Mouse (Mus musculus) forelimb bud, embryonic 11.5 days (tissue): ENCODE results near the gene Aip.
A peak's percentile ranks its signal among the peaks of the same experiment; 100 is the strongest.

Experiments used
- DNase-seq: peaks from one replicate; pipeline ENCODE4 v3.0.0-alpha.2; 2012; ENCODE audit warnings: low read depth, low spot score

Gene Aip

DNA sequence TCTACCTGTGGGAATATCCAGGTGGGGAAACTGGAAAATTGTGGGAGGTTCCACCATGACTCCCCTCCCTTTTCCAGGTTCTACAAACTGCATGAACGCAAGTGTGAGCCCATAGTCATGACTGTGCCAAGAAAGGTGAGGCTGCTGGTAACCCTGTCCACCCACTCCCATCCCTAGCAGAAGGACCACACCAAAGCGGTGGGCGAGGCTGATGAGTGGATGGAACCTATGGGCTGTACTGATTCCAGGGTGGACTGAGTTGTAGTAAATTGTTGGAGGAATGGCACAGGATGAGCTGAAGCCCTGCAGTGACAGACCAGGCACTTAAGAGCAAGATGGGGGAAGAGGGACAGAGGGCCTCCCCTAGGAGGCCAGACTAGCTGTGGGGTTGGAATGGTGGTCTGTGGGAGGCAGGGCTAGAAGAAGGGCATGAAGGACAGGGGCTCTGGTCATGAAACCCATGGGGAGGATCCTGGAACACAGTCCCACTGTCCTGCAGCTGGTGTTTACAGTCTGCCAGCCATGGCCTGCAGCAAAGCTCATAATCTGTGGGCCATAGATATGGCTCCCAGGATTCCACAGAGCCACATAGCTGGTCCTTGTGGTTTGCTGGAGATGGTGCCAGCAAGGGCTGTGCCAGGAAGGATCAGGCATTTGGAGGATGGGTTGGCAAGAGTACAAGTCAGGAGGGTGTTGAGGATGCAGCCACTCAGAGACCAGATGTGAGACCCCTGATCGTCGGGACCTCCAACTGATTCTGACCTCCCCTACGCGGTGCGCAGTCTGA is 27.0 kb upstream of the Aip start:
- no peak for DNase-seq

DNA sequence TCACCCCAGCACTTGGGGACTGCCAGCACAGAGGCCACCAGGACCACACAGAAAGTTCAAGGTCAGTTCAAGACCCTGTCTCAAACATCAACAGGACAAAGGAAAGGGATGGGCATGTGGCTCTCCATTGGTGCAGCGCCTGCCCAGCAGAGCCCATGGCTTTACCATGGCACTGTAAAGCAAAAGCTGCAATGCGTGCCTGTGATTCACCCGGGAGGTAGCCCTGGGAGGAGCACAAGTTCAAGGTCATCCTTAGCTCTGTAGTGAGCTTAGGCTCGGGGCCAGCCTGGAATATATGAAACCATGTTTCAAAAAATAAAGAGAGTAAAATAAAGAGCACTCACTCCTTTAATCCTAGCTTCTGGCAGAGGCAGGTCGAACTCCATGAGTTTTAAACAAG is 26.2 kb upstream of the Aip start:
- DNase-seq: no peak

DNA sequence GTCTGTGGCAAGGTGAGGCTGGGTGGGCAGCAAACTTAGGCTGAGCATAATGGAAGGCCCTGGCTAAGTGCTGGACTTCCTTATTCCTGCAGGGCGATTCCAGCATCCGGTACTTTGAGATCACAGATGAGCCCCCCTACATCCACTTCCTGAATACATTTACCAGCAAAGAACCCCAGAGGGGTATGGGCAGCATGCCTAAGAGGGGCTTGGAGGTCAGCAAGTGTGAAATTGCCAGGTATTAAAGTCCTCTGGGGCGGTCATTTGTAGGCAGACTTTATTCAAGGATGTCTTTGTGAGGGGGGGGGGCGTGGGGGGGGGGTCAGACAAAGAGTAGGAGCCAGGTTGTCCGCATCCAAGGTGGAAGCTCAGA is 25.8 kb upstream of the Aip start:
- no peak for DNase-seq

DNA sequence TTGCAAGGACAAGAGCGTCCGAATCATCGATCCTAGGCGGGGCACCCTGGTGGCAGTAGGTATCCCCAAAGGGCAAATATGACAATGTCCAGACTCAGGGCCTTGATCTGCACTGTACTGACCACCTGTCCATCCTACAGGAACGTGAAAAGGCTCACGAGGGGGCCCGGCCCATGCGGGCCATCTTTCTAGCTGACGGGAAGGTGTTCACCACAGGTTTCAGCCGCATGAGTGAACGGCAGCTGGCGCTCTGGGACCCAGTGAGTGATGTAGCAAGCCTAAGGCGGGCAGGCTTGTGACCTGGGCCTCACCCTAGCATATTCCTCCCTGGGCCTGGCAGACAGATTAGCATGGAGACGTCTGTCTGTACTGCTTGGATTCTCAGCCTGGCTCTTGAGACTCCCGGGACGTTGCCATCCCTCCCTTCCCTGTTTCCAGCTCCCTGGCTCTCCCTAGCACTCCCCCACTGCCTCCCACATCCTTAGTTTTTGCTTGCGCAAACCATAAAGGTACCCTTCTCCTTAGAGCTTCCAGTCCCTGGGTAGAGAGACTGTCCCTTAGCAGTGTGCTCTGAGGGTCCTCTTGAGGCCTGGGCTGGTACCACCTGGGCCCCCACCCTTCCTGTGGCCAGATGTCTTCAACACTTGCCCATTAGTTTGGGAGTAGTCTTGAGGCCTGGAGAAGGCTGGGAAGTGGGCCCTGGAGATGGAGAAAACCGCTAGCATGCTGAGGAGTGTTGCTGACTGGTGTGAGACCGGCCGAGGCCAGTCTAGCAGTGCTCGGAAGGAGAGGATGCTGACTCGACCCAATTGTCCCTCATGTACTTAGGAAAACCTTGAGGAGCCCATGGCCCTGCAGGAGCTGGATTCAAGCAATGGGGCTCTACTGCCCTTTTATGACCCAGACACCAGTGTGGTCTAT is 25.2 kb upstream of the Aip start:
- DNase-seq: no peak

DNA sequence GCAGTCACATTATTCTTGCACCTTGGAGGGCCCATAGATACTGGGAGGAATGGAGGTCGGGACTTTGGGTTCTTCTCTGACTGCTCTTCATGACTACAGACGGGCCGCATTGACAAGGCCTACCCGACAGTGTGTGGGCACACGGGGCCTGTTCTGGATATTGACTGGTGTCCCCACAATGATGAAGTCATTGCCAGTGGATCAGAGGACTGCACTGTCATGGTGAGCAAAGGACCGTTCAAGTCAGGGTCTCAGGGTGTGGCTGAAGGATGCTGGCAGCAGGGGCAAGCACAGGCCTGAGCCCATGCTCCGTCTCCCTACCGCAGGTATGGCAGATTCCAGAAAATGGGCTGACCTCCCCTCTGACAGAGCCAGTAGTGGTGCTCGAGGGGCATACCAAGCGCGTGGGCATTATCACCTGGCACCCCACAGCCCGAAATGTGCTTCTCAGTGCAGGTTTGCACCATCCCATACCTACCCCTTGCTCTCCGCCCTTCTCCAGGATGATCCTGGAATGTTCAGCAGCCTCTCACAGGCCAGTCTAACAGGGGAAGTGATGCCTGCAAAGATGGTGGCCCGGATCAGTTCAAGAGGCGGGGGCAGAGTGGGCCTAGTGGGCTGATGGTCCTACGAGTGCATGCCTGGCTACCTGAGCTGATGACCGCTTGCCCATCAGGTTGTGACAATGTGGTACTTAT is 24.3 kb upstream of the Aip start:
- no peak for DNase-seq

DNA sequence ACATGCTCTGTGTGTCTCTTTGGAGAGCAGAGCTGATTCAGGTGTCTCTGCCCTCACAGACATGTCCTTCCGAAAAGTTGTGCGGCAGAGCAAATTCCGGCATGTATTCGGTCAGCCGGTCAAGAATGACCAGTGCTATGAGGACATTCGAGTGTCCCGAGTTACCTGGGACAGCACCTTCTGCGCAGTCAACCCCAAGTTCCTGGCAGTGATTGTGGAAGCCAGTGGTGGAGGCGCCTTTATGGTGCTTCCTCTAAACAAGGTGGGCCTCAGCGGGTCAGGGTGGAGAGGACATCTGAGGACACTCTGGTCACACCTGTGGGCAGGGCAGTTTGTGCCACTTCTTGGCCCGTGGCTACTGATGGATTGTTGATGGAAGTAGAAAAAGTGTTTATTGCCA is 23.6 kb upstream of the Aip start:
- DNase-seq: no peak

DNA sequence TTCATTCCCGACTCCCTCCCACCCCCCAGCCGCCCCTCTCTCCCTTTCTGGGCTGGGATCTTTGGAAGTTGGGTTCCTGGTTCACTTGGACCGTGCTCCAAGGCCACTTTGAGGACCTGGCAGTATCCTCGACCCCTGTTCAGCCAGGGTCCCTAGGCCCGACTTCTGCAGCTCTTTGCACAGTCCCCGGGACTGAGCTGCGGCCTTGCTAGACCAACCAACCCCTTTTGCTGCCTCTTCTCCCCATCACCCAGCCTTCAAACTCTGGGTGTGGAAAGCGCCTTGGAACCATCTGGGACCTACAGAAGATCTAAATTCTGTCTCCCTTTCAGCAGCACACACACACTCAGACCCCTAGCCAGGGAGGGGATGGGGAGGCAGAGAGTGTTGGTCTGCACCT is 23.2 kb upstream of the Aip start:
- DNase-seq: no peak

DNA sequence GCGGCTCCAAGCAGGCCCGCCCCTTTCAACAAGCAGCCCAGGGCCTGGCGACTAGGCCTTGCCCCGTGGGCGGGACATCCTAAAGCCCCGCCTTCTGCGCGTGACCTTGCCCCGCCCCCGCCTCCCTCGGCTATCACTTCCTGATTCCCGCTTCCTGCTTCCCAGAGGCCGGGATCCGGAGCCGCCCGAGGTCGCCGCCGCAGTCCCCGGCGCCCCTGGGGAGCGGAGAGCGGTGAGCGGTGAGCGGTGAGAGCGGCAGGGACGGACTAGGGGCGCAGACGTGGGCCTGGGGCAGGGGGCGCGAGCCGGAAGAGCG is 22.8 kb upstream of the Aip start, which contains the start of gene Coro1b:
Gene Coro1b, plus strand, starts transcription at position 129 of the 316 bp plus-strand sequence.
- DNase-seq: peak; percentile 87

DNA sequence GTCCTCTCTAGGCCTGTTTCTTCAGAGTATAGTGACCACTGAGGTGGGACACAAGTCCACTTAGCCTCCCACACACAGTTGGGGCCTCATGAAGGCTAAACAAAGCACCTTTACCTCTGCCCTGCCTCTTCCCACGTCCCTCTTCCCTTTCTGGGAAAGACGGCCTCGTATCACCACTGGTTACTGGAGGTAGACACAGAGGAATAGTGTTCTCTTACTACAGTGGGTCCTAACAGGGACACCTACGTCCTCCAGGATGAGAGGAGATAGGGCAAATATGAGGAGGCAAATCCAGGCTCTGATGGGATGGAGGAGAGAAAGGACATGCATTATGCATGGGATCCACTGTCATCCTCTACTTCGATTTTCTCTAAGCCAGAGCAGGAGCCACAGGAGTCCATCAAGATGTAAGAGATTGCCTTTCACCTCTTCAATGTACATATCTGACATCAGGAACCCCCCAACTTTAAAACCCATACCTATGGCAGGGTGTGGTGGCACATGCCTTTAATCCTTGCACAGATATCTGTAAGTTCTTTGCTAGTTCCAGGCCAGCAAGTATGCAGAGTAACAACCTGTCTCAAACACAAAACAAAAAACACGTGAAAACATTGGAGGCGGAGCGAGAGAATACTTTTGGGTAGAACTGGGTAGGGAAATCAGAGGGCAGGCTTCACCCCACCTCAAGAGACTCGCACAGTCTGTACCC is 22.3 kb upstream of the Aip start:
- DNase-seq: no peak

DNA sequence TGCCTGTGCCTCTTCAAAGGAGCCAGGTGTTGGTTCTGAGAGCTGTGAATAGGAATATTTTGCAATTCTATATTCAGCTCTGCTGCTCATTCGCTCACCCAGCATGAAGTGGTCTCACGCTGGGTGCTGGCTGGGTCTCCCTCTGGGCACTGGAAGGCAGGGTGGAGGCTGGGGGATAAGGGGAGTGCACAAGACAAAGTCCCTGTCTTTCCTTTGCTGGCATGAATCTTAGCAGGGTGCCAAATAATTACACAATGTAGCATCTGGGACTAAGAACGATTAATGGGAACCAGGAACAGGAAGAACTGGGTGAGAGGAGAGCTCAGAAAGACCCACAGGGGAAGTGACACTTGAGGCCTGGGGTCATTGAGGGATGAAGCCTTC is 21.4 kb upstream of the Aip start:
- DNase-seq: no peak

DNA sequence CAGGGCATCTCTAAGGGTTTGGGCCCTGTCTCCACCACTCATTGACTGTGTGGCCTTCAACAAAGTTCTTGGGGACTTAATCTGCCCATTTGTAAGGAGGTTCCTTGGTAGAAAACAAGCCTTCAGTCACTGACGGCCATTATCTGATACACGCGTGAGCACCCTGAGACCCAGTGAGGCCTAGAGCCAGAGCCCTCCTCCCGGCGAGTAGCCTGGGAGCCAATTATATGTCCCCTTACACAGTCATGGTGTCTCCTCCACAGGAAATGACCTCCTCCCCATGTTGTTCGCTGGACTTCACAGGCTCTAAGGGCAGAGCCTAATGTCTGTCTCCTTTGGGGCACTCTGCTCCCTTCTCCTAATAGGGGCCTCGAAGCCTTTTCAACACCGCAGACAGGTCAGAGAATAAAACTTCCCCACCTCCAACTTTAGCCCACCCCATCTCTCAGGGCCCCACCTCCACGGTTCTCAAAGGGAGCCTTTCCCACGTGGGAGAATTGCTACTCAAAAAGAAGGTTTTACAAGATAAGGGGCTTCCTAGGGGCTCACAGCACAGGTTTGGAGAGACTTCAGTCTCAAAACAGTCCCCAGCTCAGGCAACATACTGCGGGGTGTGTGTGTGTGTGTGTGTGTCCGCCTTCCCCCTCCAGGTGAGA is 20.8 kb upstream of the Aip start:
- DNase-seq: no peak

DNA sequence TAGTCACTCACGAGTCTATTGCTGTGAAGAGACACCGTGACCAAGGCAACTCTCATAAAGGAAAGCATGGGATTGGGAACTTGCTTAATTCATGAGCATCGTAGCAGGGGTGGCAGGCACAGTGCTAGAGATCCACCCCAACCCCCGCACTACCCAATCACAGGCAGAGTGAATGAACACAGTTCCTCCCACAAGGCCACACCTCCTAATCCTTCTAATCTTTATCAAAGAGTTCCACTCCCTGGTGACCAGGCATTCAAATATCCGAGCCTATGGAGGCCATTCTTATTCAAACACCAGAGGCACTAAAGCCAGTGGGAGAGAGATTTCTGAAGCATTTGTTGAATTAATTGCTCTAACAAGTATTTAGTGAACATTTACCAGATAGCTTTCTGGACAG is 20.3 kb upstream of the Aip start:
- no peak for DNase-seq

DNA sequence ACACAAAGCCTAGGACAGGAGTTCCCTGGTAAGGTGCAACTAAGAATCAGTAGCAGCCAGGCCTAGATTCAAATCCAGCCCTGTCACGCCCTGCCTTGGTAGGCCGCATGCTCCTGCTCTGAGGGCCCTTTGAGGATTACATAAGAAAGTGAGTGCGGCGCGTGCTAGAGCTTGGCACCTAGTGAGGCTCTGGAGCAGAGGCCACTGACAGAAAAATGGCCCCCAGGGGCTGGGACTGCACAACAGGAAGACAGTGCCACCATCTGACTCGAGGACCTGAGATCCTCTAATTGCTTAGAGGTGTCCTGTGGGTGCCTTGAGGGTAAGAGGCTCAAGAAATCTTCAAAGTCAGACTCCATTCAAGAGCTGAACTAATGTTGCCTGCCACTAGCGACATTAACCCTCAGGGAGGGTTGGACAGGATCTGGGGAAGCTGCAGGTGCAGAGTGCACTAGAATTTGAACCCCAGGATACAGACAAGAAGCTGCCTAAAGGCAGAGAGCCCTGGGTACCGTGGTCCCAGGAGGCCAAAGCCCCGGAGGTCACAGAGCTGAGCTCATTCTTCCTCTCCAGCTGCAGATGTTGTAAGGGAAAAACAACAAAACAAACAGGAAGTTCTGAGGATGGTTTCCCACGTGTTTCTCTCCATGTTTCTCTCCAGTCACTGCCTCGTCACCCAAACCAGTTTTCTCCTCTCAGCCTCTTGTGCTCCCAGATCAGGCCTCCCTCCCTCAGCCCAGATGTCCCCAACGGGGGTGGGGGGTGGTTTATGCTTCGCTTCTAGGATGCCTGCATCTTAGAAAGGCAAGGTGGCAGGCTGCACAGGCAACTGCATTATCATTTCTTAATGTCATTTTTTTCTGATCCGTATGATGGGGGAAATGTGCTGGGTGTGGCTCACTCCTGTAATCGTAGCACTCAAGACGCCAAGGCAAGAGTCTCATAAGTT is 19.2 kb upstream of the Aip start:
- DNase-seq: no peak

DNA sequence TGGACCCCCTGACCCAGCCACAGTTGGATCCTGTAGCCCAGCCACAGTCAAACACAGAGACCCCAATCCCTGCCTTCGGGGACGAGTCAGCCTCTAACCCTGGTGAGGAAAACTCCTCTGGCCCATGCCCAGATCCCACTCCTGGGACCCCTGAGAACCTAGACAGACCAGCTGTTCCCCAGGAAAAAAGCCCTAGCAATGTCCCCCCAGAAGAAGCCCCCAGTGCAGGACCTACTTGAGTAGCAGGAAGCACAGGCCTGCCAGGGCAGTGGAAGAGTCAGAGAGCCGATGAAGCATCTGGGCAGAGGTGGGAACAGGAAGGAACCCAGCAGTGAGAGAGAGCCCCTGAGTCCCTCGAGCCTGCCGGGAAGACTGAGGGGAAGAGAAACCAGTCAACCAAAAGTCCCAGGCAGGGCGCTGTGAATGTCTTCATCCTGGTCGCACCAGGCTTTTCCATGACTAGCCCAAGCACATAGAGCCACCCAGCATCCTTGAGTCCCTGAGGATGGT is 18.2 kb upstream of the Aip start, which contains the start of gene Cabp4:
Gene Cabp4, minus strand, starts transcription at position 275 of the 510 bp plus-strand sequence.
- no peak for DNase-seq

DNA sequence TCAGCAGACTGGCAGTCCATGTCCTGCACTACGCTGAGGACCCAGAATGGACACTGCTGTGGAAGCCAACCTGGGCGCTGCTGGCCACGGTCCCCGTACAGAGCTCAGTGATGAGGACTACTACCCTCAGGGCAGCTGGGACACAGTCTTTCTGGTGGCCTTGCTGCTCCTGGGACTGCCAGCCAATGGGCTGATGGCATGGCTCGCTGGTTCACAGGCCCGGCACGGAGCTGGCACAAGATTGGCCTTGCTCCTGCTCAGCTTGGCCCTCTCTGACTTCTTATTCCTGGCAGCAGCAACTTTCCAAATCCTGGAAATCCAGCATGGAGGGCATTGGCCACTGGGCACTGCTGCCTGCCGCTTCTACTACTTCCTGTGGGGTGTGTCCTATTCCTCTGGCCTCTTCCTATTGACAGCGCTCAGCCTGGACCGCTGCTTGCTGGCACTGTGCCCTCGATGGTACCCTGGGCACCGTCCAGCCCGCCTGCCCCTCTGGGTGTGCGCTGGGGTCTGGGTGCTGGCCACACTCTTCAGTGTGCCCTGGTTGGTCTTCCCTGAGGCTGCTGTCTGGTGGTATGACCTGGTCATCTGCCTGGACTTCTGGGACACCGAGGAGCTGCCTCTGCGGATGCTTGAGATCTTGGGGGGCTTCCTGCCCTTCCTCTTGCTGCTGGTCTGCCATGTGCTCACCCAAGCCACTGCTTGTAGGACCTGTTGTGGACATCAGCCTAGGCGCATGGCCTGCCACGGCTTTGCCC is 16.9 kb upstream of the Aip start:
- DNase-seq: no peak

DNA sequence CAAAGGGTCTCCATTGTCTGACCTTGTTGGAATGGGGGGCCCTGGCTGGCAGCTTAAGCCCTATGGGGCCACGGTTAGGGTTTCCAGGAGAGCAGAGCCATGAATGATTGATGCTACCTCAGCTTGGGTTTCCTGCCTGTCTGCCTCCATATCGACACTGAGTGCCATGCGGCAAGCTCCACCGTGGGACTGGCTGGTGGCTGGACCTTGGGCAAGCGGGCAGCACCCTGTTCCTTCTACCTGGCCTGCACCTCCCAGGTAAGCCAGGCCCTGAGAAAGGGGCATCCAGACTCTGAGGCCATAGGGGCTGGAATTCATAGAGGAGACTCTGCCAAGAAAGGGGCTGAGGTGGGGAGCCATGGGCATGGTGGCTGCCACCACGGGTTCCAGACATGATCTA is 14.5 kb upstream of the Aip start:
- DNase-seq: no peak

DNA sequence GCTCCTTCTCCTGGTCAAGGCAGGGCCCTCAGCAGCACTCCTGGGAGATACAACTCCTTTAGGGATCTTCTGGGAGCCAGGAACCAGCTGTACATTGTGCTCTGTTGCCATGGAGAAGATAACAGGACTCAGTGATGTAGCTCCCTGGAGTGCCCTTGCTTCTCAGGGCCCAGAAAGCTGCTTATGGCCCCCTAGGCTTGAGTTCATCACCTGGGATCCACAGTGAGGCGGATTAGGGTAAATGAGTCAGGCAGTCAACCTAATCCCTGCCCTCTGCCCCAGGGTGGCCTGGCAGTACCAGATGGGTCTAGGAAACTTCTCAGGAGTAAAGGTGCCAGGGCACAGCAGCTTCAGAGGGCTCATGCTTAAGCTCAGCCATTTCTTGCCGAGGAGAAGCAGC is 13.8 kb upstream of the Aip start, which contains the start of gene Gpr152:
Gene Gpr152, plus strand, starts transcription at position 342 of the 400 bp plus-strand sequence.
- DNase-seq: no peak

DNA sequence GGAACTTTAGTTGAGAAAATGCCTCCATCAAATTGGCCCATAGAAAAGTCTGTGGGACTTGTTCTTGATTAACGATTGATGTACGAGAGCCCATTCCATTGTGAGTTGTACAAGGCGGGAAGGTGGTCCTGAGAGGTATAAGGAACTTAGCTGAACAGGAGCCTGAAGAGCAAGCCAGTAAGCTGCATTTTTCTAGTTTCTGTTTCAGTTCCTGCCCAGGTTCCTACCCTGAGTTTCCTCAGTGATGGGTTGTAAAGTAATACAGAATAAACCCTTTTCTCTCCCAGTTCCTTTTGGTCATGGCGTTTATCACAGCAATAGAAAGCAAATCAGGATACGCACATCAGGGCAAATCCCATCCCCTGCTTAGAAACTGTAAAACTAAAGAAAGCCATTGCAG is 12.3 kb upstream of the Aip start:
- no peak for DNase-seq

DNA sequence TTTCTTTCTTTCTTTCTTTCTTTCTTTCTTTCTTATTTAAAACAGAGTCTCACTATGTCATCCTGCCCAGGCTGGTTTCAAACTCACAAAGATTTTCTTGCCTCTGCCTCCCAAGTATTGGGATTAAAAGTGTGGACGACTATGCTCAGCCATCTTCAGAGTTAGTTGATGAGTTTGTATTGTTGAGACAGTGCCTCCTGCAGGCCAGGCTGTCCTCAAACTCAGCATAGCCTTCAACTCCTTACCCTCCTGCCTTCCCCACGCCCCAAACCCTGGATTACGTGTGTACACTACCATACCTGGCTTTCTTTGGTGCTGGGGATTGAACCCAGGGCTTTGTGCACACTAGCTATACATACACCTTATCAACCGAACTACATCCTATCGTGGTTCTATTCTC is 10.8 kb upstream of the Aip start:
- DNase-seq: no peak
